ENCODE assay signal across 9 mouse cellular contexts in genomic region chr11:4148536-4149156, GRCm38 (mm10).
"Had no signal": no experiment of that assay in that cellular context is flagged by ENCODE, and none has a peak within 500 bp of the region (broad histone marks: within the 10 kb centered on the region; RNA-seq: fewer than 3 reads in every experiment).

No protein-coding gene starts in this region.

- H3K27ac ChIP-seq: limb, embryonic 15.5 days; liver, embryonic 12.5 days; macrophage; midbrain, embryonic 13.5 days; stomach, postnatal 0 days had no signal

- H3K4me2 ChIP-seq: limb, embryonic 15.5 days; liver, embryonic 12.5 days; lung, embryonic 14.5 days; midbrain, embryonic 13.5 days had no signal

- H3K9ac ChIP-seq: limb, embryonic 15.5 days; liver, embryonic 12.5 days; lung, embryonic 14.5 days; midbrain, embryonic 13.5 days had no signal

- ATAC-seq: liver, embryonic 12.5 days; midbrain, embryonic 13.5 days had no signal

- H3K4me1 ChIP-seq: limb, embryonic 15.5 days; liver, embryonic 12.5 days; midbrain, embryonic 13.5 days had no signal

- H3K4me3 ChIP-seq: limb, embryonic 15.5 days; liver, embryonic 12.5 days; midbrain, embryonic 13.5 days had no signal

- DNase-seq: layer of hippocampus, adult 9-11 months; layer of hippocampus, postnatal 36 days; lung, embryonic 14.5 days; thymus, postnatal 14 days had no signal

- H3K27me3 ChIP-seq: limb, embryonic 15.5 days; liver, embryonic 12.5 days; midbrain, embryonic 13.5 days had no signal

- H3K9me3 ChIP-seq: limb, embryonic 15.5 days; liver, embryonic 12.5 days; midbrain, embryonic 13.5 days had no signal
